Mouse (Mus musculus): ENCODE results near the gene Bex4.

The Bex4 gene

DNA sequence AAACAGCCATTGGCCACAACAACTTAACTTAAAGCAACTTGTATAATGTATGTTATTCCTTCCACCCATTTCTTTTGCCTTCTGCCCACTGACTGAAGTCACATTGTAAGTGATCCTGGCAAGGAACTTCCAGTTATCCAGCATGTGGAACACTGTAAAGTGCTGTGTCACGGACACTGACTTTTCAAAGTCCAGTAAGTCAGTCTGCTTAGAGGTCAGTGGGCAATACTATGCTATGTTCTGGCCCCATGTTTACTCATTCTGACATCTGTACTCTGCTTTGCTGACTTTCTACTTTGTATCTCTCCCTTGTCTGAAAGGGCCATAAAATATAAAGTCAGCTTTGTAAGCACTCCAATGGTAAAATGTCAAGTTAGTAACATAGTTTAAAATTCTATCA lies 44.3 kb downstream of the Bex4 start:
- DNase-seq (ENCODE audit: low spot score) = no peak

Data from spleen, adult 12 weeks (tissue).